Mouse (Mus musculus): ENCODE data around the gene Nlrp1b. TPM values are rescaled to one million over a fixed set of nuclear protein-coding genes. Genes with fewer than 3 reads are reported as not detected.

Gene Nlrp1b
- polyA plus RNA-seq, 1 experiment from 2014 or later = not detected

GRCm38 (mm10) chr11:71107128-71107527 is 123.4 kb downstream of the Nlrp1b start:
- H3K9me3 ChIP-seq = no peaks in the 10 kb centered on the region
- ATAC-seq (ENCODE audit: low FRiP score, low read depth) = no peak
- H3K36me3 ChIP-seq = no peaks in the 10 kb centered on the region
- H3K4me3 ChIP-seq = no peak overlapping the region
- H3K27ac ChIP-seq (replicated peaks) = no peak overlapping the region
- 82% methylated on average over 2 of the region's 2 CpGs for WGBS
- H3K4me2 ChIP-seq (replicated peaks) = no peak overlapping the region
- no peak overlapping the region for H3K9ac ChIP-seq (replicated peaks)
- no peaks in the 10 kb centered on the region for H3K4me1 ChIP-seq
- H3K27me3 ChIP-seq = no peaks in the 10 kb centered on the region

GRCm38 (mm10) chr11:71106261-71107021 is 124.1 kb downstream of the Nlrp1b start:
- no peak for ATAC-seq (ENCODE audit: low FRiP score, low read depth)
- no peaks in the 10 kb centered on the region for H3K4me1 ChIP-seq
- H3K4me3 ChIP-seq = no peak overlapping the region
- no peak overlapping the region for H3K9ac ChIP-seq (replicated peaks)
- H3K36me3 ChIP-seq = no peaks in the 10 kb centered on the region
- H3K27ac ChIP-seq (replicated peaks) = no peak overlapping the region
- H3K27me3 ChIP-seq = no peaks in the 10 kb centered on the region
- H3K4me2 ChIP-seq (replicated peaks) = no peak overlapping the region
- H3K9me3 ChIP-seq = no peaks in the 10 kb centered on the region

- Histone ChIP-seq H3K9me3 (0 out of 2 replicates have a peak, but pooled peaks cover 6% of the 10 kb centered on the region), H3K36me3 (no peaks in the 10 kb centered on the region), H3K4me3 (no peak overlapping the region), H3K27ac (replicated peaks) (no peak overlapping the region), H3K4me1 (no peaks in the 10 kb centered on the region), H3K9ac (replicated peaks) (no peak overlapping the region), H3K27me3 (no peaks in the 10 kb centered on the region), H3K4me2 (replicated peaks) (no peak overlapping the region)
- ATAC-seq (ENCODE audit: low FRiP score, low read depth) = no peak
These were observed 126.6 kb downstream of the Nlrp1b start for GRCm38 (mm10) chr11:71103931-71104330.

Other genes starting within 250 kb of the Nlrp1b start
- 209 and 224 TPM in 2 replicates for gene C1qbp, start 247.7 kb downstream of the Nlrp1b start, polyA plus RNA-seq (2016; fragmentation: Nextera tagmentation; extraction: Ambion mirVana)
- 19.3 and 20.0 TPM in 2 replicates for gene Dhx33, start 226.3 kb downstream of the Nlrp1b start, polyA plus RNA-seq (2016; fragmentation: Nextera tagmentation; extraction: Ambion mirVana)
- 52.7 and 57.1 TPM in 2 replicates for gene Mis12, start 211.1 kb downstream of the Nlrp1b start, polyA plus RNA-seq (2016; fragmentation: Nextera tagmentation; extraction: Ambion mirVana)
- 44.6 and 47.1 TPM in 2 replicates for gene Derl2, start 210.9 kb downstream of the Nlrp1b start, polyA plus RNA-seq (2016; fragmentation: Nextera tagmentation; extraction: Ambion mirVana)
- gene 6330403K07Rik, start 197.2 kb downstream of the Nlrp1b start, polyA plus RNA-seq (2016; fragmentation: Nextera tagmentation; extraction: Ambion mirVana) = 406 and 410 TPM in 2 replicates
- gene Nlrp1a, start 86.0 kb downstream of the Nlrp1b start, polyA plus RNA-seq (2016; fragmentation: Nextera tagmentation; extraction: Ambion mirVana) = 0.04 and 0.12 TPM in 2 replicates

Data from midbrain, embryonic 12.5 days (tissue).